Mouse (Mus musculus): ENCODE data around the gene Gm12169. TPM values are rescaled to one million over a fixed set of nuclear protein-coding genes. Genes with fewer than 3 reads are reported as not detected.

Gm12169 gene
- polyA plus RNA-seq, 2 experiments from 2014 or later: 1.2 to 1.9 TPM

Other genes with a start within 250 kb of the Gm12169 start
- gene Cyfip2, start 211.4 kb upstream of the Gm12169 start, polyA plus RNA-seq (2017; shearing (Covaris generic)): 10 to 100 TPM; 62.3 to 90.1 TPM
- gene Itk, start 134.7 kb upstream of the Gm12169 start, polyA plus RNA-seq (2017; shearing (Covaris generic)): 100 to 1,000 TPM; 152 to 211 TPM
- under 1 TPM in 1 of 2 experiments, not detected in 1; 0.28 TPM for gene Fam71b, start 127.7 kb upstream of the Gm12169 start, polyA plus RNA-seq (2017; shearing (Covaris generic))
- gene Med7, start 87.3 kb upstream of the Gm12169 start, polyA plus RNA-seq (2017; shearing (Covaris generic)): 10 to 100 TPM; 32.6 to 42.0 TPM
- gene Havcr2, start 69.3 kb upstream of the Gm12169 start, polyA plus RNA-seq (2017; shearing (Covaris generic)): 1 to 10 TPM; 2.8 to 3.3 TPM
- gene BC053393, start 47.3 kb downstream of the Gm12169 start, polyA plus RNA-seq (2017; shearing (Covaris generic)): not detected
- not detected for gene Dppa1, start 105.0 kb downstream of the Gm12169 start, polyA plus RNA-seq (2017; shearing (Covaris generic))
- under 1 TPM in 1 of 2 experiments, not detected in 1; 0.20 TPM for gene Timd2, start 182.8 kb downstream of the Gm12169 start, polyA plus RNA-seq (2017; shearing (Covaris generic))
- under 1 TPM in 1 of 2 experiments, not detected in 1; 0.22 TPM for gene Havcr1, start 210.9 kb downstream of the Gm12169 start, polyA plus RNA-seq (2017; shearing (Covaris generic))